In the genomic region with DNA sequence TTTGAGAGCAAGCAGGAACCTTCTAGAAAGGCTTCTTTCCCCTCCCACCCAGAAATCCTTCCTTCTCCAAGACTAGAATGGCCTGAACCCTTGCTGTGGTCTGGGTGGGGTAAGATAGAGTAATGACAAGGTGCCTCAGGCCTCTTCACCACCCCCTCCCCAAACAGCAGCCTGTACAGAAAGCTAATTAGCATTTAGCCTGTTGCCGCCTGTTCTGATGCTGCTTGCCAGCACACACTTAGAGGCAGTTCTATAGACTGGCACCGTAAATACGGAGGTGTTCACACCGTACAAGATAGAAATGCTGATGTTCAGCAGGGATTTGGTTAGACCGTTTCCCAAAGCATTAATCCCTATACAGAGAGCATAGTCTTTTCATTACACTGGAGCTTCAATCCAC, we compare ENCODE assay signal across 9 mouse cellular contexts.
"Had no signal": no experiment of that assay in that cellular context is flagged by ENCODE, and none has a peak within 500 bp of the region (broad histone marks: within the 10 kb centered on the region; RNA-seq: fewer than 3 reads in every experiment).

No protein-coding gene starts in this region.

- H3K4me3 ChIP-seq: liver, embryonic 13.5 days had no signal

- H3K9me3 ChIP-seq: liver, embryonic 13.5 days had no signal

- H3K27ac ChIP-seq: liver, embryonic 13.5 days; stomach, postnatal 0 days had no signal

- H3K27me3 ChIP-seq: liver, embryonic 13.5 days had no signal

- H3K36me3 ChIP-seq: liver, embryonic 13.5 days had no signal

- H3K9ac ChIP-seq: liver, embryonic 13.5 days had no signal

- H3K4me1 ChIP-seq: liver, embryonic 13.5 days had no signal

- H3K4me2 ChIP-seq: liver, embryonic 13.5 days had no signal

- DNase-seq: kidney, adult 18-20 months; kidney, postnatal 10 days; left cerebral cortex, postnatal 4 days; liver, embryonic 13.5 days; lung, adult 18-20 months; right cerebral cortex, adult 18-20 months; right cerebral cortex, postnatal 25 days; thymus, postnatal 4 days had no signal
